In genomic region chr15:12229603-12230242, GRCm38 (mm10) we compare ENCODE assay signal across 10 mouse cellular contexts. TPM values are rescaled to one million over a fixed set of nuclear protein-coding genes. Genes with fewer than 3 reads are reported as not detected.
A peak's percentile ranks its signal among the peaks of the same experiment; 100 is the strongest.
DNase-seq lines count a peak whose midpoint lies in the region; ATAC-seq lines count a peak whose summit lies in the region.
"Had no signal": no experiment of that assay in that cellular context is flagged by ENCODE, and none has a peak within 500 bp of the region (broad histone marks: within the 10 kb centered on the region; RNA-seq: fewer than 3 reads in every experiment).

No protein-coding gene starts in this region.

- DNase-seq in liver, embryonic 11.5 days (ENCODE audit: low spot score) = no peak
- DNase-seq in liver = no peak
- DNase-seq in embryonic facial prominence, embryonic 14.5 days (ENCODE audit: low spot score) = no peak
- no peak for DNase-seq in liver, embryonic 13.5 days
- DNase-seq in thymus, postnatal 10 days (ENCODE audit: low spot score in 2 of 2) = peak; percentile 39 to 48
- DNase-seq in layer of hippocampus, adult 11-12 months (ENCODE audit: low spot score) = no peak
- DNase-seq: adrenal gland, adult 2 months had no signal

- no peaks in the 10 kb centered on the region for H3K36me3 ChIP-seq in liver, embryonic 11.5 days (ENCODE audit: control insufficient read depth, insufficient read depth, low read length)
- H3K36me3 ChIP-seq in embryonic facial prominence, embryonic 14.5 days (ENCODE audit: control insufficient read depth, insufficient read depth, low read length) = peaks cover 20% of the 10 kb centered on the region
- H3K36me3 ChIP-seq in liver, embryonic 13.5 days = peaks cover 25% of the 10 kb centered on the region
- peaks cover 6% of the 10 kb centered on the region; the same call in 1 of the 2 replicates for H3K36me3 ChIP-seq in hindbrain, embryonic 16.5 days (ENCODE audit: control insufficient read depth, insufficient read depth, low read length)

- H3K4me2 ChIP-seq in liver, embryonic 11.5 days = peak overlapping the region; percentile 12; the same call in 1 of the 2 replicates
- no peak overlapping the region for H3K4me2 ChIP-seq in embryonic facial prominence, embryonic 14.5 days (ENCODE audit: low read depth, low read length)
- 0 out of 2 replicates have a peak overlapping the region, but pooled peaks have one; percentile 13 for H3K4me2 ChIP-seq in liver, embryonic 13.5 days
- H3K4me2 ChIP-seq in hindbrain, embryonic 16.5 days (ENCODE audit: low read length) = no peak overlapping the region
- H3K4me2 ChIP-seq: embryonic facial prominence, embryonic 12.5 days had no signal

- peak overlapping the region; percentile 61; the same call in 1 of the 2 replicates for H3K27ac ChIP-seq in liver, embryonic 11.5 days (ENCODE audit: low read depth, low read length)
- H3K27ac ChIP-seq in embryonic facial prominence, embryonic 14.5 days (replicated peaks; ENCODE audit: low read depth, low read length) = no peak overlapping the region
- peak overlapping the region; percentile 56 for H3K27ac ChIP-seq in liver, embryonic 13.5 days
- no peak overlapping the region for H3K27ac ChIP-seq in hindbrain, embryonic 16.5 days (ENCODE audit: low read depth, low read length)
- H3K27ac ChIP-seq: embryonic facial prominence, embryonic 12.5 days; kidney, postnatal 0 days had no signal

- ATAC-seq in liver, embryonic 11.5 days (replicated peaks; ENCODE audit: low FRiP score) = no peak
- peak; percentile 41; the same call in 1 of the 2 replicates for ATAC-seq in embryonic facial prominence, embryonic 14.5 days (ENCODE audit: low read depth)
- ATAC-seq in liver, embryonic 13.5 days (ENCODE audit: low read depth) = peak; percentile 43
- no peak for ATAC-seq in hindbrain, embryonic 16.5 days

- H3K9ac ChIP-seq in liver, embryonic 11.5 days (ENCODE audit: low read depth, low read length) = no peak overlapping the region
- no peak overlapping the region for H3K9ac ChIP-seq in embryonic facial prominence, embryonic 14.5 days (ENCODE audit: low read depth, low read length)
- H3K9ac ChIP-seq in liver, embryonic 13.5 days = no peak overlapping the region
- H3K9ac ChIP-seq in hindbrain, embryonic 16.5 days (ENCODE audit: low read depth, low read length) = no peak overlapping the region
- H3K9ac ChIP-seq: embryonic facial prominence, embryonic 12.5 days had no signal

- H3K4me3 ChIP-seq in liver, embryonic 11.5 days (ENCODE audit: low read depth, low read length) = no peak overlapping the region
- H3K4me3 ChIP-seq in embryonic facial prominence, embryonic 14.5 days (ENCODE audit: low read depth, low read length) = no peak overlapping the region
- no peak overlapping the region for H3K4me3 ChIP-seq in liver, embryonic 13.5 days (replicated peaks)
- H3K4me3 ChIP-seq in hindbrain, embryonic 16.5 days (ENCODE audit: low read length) = no peak overlapping the region
- H3K4me3 ChIP-seq: embryonic facial prominence, embryonic 12.5 days had no signal

- H3K27me3 ChIP-seq in liver, embryonic 11.5 days (replicated peaks; ENCODE audit: control insufficient read depth, insufficient read depth, low read length) = no peaks in the 10 kb centered on the region
- no peaks in the 10 kb centered on the region for H3K27me3 ChIP-seq in embryonic facial prominence, embryonic 14.5 days (replicated peaks; ENCODE audit: control insufficient read depth, insufficient read depth, low read length)
- no peaks in the 10 kb centered on the region for H3K27me3 ChIP-seq in liver, embryonic 13.5 days
- no peaks in the 10 kb centered on the region for H3K27me3 ChIP-seq in hindbrain, embryonic 16.5 days (replicated peaks; ENCODE audit: control insufficient read depth, insufficient read depth, low read length)
- H3K27me3 ChIP-seq: embryonic facial prominence, embryonic 12.5 days had no signal

- peaks cover 51% of the 10 kb centered on the region for H3K4me1 ChIP-seq in liver, embryonic 11.5 days (replicated peaks; ENCODE audit: control insufficient read depth, insufficient read depth, low read length)
- 0 out of 2 replicates have a peak, but pooled peaks cover 4% of the 10 kb centered on the region for H3K4me1 ChIP-seq in embryonic facial prominence, embryonic 14.5 days (ENCODE audit: control insufficient read depth, insufficient read depth, low read length)
- H3K4me1 ChIP-seq in liver, embryonic 13.5 days (replicated peaks) = peaks cover 81% of the 10 kb centered on the region
- peaks cover 6% of the 10 kb centered on the region; the same call in 1 of the 2 replicates for H3K4me1 ChIP-seq in hindbrain, embryonic 16.5 days (ENCODE audit: control insufficient read depth, insufficient read depth, low read depth, low read length)

- WGBS in liver, embryonic 11.5 days = 76% methylated on average over 10 of the region's 10 CpGs
- 74% methylated on average over 10 of the region's 10 CpGs for WGBS in embryonic facial prominence, embryonic 14.5 days
- WGBS in liver, embryonic 13.5 days (ENCODE audit: insufficient replicate concordance) = 66% methylated on average over 10 of the region's 10 CpGs
- 85% methylated on average over 10 of the region's 10 CpGs for WGBS in hindbrain, embryonic 16.5 days

- H3K9me3 ChIP-seq in liver, embryonic 11.5 days (ENCODE audit: control insufficient read depth, low read length) = no peaks in the 10 kb centered on the region
- no peaks in the 10 kb centered on the region for H3K9me3 ChIP-seq in embryonic facial prominence, embryonic 14.5 days (ENCODE audit: control insufficient read depth, low read length)
- no peaks in the 10 kb centered on the region for H3K9me3 ChIP-seq in liver, embryonic 13.5 days (replicated peaks)
- no peaks in the 10 kb centered on the region for H3K9me3 ChIP-seq in hindbrain, embryonic 16.5 days (ENCODE audit: control insufficient read depth, low read length)
- H3K9me3 ChIP-seq: embryonic facial prominence, embryonic 12.5 days had no signal

RNA-seq across cellular contexts. Expression of gene Mtmr12, which starts 24.9 kb away (rescaled TPM):
- 19.6 and 23.0 TPM in 2 replicates for polyA plus RNA-seq in liver, embryonic 11.5 days (2014; fragmentation: Nextera tagmentation; extraction: Ambion mirVana)
- 15.5 and 16.0 TPM in 2 replicates for polyA plus RNA-seq in embryonic facial prominence, embryonic 14.5 days (2014; fragmentation: Nextera tagmentation; extraction: Ambion mirVana)
- 6.3 and 8.2 TPM in 2 replicates for polyA plus RNA-seq in liver, embryonic 13.5 days (2015; fragmentation: Nextera tagmentation; extraction: Ambion mirVana)
- 7.1 and 9.1 TPM in 2 replicates for polyA plus RNA-seq in hindbrain, embryonic 16.5 days (2015; fragmentation: Nextera tagmentation; extraction: Ambion mirVana)

Comparison
In these comparisons a context has a peak if more than half of its experiments do, and no peak if none do; other contexts are left out.
1. ATAC-seq: peak in embryonic facial prominence, embryonic 14.5 days (single experiment) and liver, embryonic 13.5 days (single experiment); none in liver, embryonic 11.5 days (single experiment) and hindbrain, embryonic 16.5 days (single experiment).
2. DNase-seq: peak in thymus, postnatal 10 days (2 of 2); none in liver, embryonic 11.5 days (single experiment), liver (single experiment), embryonic facial prominence, embryonic 14.5 days (single experiment), liver, embryonic 13.5 days (single experiment) and layer of hippocampus, adult 11-12 months (single experiment).
3. H3K27ac ChIP-seq: peak in liver, embryonic 11.5 days (single experiment) and liver, embryonic 13.5 days (single experiment); none in embryonic facial prominence, embryonic 14.5 days (single experiment) and hindbrain, embryonic 16.5 days (single experiment).
4. H3K4me2 ChIP-seq: peak in liver, embryonic 11.5 days (single experiment) and liver, embryonic 13.5 days (single experiment); none in embryonic facial prominence, embryonic 14.5 days (single experiment) and hindbrain, embryonic 16.5 days (single experiment).